In genomic region chr12:113188349-113189055, GRCm38 (mm10) we compare ENCODE assay signal across 10 mouse cellular contexts. TPM values are rescaled to one million over a fixed set of nuclear protein-coding genes. Genes with fewer than 3 reads are reported as not detected.
A peak's percentile ranks its signal among the peaks of the same experiment; 100 is the strongest.
DNase-seq lines count a peak whose midpoint lies in the region; ATAC-seq and TF ChIP-seq lines count a peak whose summit lies in the region.
"Had no signal": no experiment of that assay in that cellular context is flagged by ENCODE, and none has a peak within 500 bp of the region (broad histone marks: within the 10 kb centered on the region; RNA-seq: fewer than 3 reads in every experiment).

No protein-coding gene starts in this region.

- ATAC-seq in forebrain, embryonic 13.5 days = peak; percentile 1; the same call in 1 of the 2 replicates
- ATAC-seq in limb, embryonic 14.5 days (ENCODE audit: low FRiP score, low read depth) = no peak

- peak overlapping the region; percentile 91 for H3K4me2 ChIP-seq in forebrain, embryonic 13.5 days
- H3K4me2 ChIP-seq in limb, embryonic 14.5 days (replicated peaks; ENCODE audit: low read depth, low read length, severe bottlenecking) = peak overlapping the region; percentile 84; the same call in 1 of the 2 replicates

- H3K4me1 ChIP-seq in heart, embryonic 10.5 days = peaks cover 30% of the 10 kb centered on the region
- H3K4me1 ChIP-seq in heart, adult 2 months (ENCODE audit: control insufficient read depth, insufficient read depth, low read length) = no peaks in the 10 kb centered on the region
- peaks cover 30% of the 10 kb centered on the region for H3K4me1 ChIP-seq in forebrain, embryonic 13.5 days
- peaks cover 19% of the 10 kb centered on the region for H3K4me1 ChIP-seq in limb, embryonic 14.5 days (ENCODE audit: control insufficient read depth, insufficient read depth, low read length)

- H3K9ac ChIP-seq in heart, adult 2 months (ENCODE audit: low read depth, low read length) = no peak overlapping the region
- H3K9ac ChIP-seq in forebrain, embryonic 13.5 days = 0 out of 2 replicates have a peak overlapping the region, but pooled peaks have one; percentile 88
- H3K9ac ChIP-seq in limb, embryonic 14.5 days (ENCODE audit: low read depth, low read length, severe bottlenecking) = no peak overlapping the region

- H3K36me3 ChIP-seq in heart, embryonic 10.5 days = no peaks in the 10 kb centered on the region
- no peaks in the 10 kb centered on the region for H3K36me3 ChIP-seq in heart, adult 2 months (ENCODE audit: control insufficient read depth, insufficient read depth, low read length)
- peaks cover 53% of the 10 kb centered on the region for H3K36me3 ChIP-seq in forebrain, embryonic 13.5 days (ENCODE audit: poor library complexity, severe bottlenecking)
- peaks cover 27% of the 10 kb centered on the region for H3K36me3 ChIP-seq in limb, embryonic 14.5 days (ENCODE audit: control insufficient read depth, insufficient read depth, low read length)

- no peaks in the 10 kb centered on the region for H3K79me2 ChIP-seq in heart, adult 2 months (replicated peaks; ENCODE audit: control insufficient read depth, insufficient read depth, low read length)

- DNase-seq in heart, embryonic 10.5 days (ENCODE audit: low spot score) = no peak
- DNase-seq in heart, adult 2 months = no peak
- peak; percentile 27 for DNase-seq in ES-CJ7 (ENCODE audit: low read depth, low spot score)
- DNase-seq in limb, embryonic 14.5 days (ENCODE audit: low spot score) = no peak
- DNase-seq in natural killer cell, adult 2 months (ENCODE audit: low spot score in 2 of 2) = no peak
- no peak for DNase-seq in thymus, postnatal 0 days (ENCODE audit: low spot score)
- DNase-seq in adrenal gland, adult 8-10 months = no peak

- TF ChIP-seq EP300 in heart, adult 2 months (IDR thresholded peaks at IDR 0.05; ENCODE audit: insufficient read depth, low read depth, low read length) = no peak

- TF ChIP-seq CTCF in heart, adult 2 months (IDR thresholded peaks at IDR 0.05) = no peak

- no peak for TF ChIP-seq POLR2A in heart, adult 2 months (IDR thresholded peaks at IDR 0.05; ENCODE audit: insufficient read depth, low read depth, low read length)
- no peak for TF ChIP-seq POLR2A in limb, embryonic 14.5 days (IDR thresholded peaks at IDR 0.05; ENCODE audit: borderline replicate concordance, extremely low read depth, insufficient read depth, insufficient read length)

- WGBS in heart, embryonic 10.5 days = 78% methylated on average over 51 of the region's 51 CpGs
- WGBS in heart, adult 2 months = 84% methylated on average over 51 of the region's 51 CpGs
- WGBS in forebrain, embryonic 13.5 days = 93% methylated on average over 51 of the region's 51 CpGs
- 89% methylated on average over 51 of the region's 51 CpGs for WGBS in limb, embryonic 14.5 days

- H3K27ac ChIP-seq in heart, embryonic 10.5 days = no peak overlapping the region
- H3K27ac ChIP-seq in heart, adult 2 months = no peak overlapping the region
- H3K27ac ChIP-seq in forebrain, embryonic 13.5 days = no peak overlapping the region
- H3K27ac ChIP-seq in limb, embryonic 14.5 days (replicated peaks; ENCODE audit: low read depth, low read length) = no peak overlapping the region

- H3K27me3 ChIP-seq in heart, embryonic 10.5 days (ENCODE audit: insufficient read depth, poor library complexity, severe bottlenecking) = peaks cover 67% of the 10 kb centered on the region
- H3K27me3 ChIP-seq in heart, adult 2 months (ENCODE audit: control insufficient read depth, insufficient read depth, low read length) = peaks cover 15% of the 10 kb centered on the region
- no peaks in the 10 kb centered on the region for H3K27me3 ChIP-seq in forebrain, embryonic 13.5 days
- H3K27me3 ChIP-seq in limb, embryonic 14.5 days (ENCODE audit: control insufficient read depth, insufficient read depth, low read length) = 0 out of 2 replicates have a peak, but pooled peaks cover 5% of the 10 kb centered on the region

- peak overlapping the region; percentile 59 for H3K4me3 ChIP-seq in heart, embryonic 10.5 days
- H3K4me3 ChIP-seq in heart, adult 2 months = no peak overlapping the region
- peak overlapping the region; percentile 74 for H3K4me3 ChIP-seq in forebrain, embryonic 13.5 days
- H3K4me3 ChIP-seq in limb, embryonic 14.5 days (replicated peaks; ENCODE audit: low read length) = no peak overlapping the region
- H3K4me3 ChIP-seq: erythroblast, embryonic 14.5 days had no signal

- intact Hi-C loops in heart, adult 2 months (cut with DNase I) = no loop called here

- no peaks in the 10 kb centered on the region for H3K9me3 ChIP-seq in heart, embryonic 10.5 days
- H3K9me3 ChIP-seq in forebrain, embryonic 13.5 days (replicated peaks) = peaks cover 7% of the 10 kb centered on the region; the same call in 1 of the 2 replicates
- H3K9me3 ChIP-seq in limb, embryonic 14.5 days (ENCODE audit: control insufficient read depth, low read length) = no peaks in the 10 kb centered on the region

RNA-seq across cellular contexts. Expression of gene Tmem121, which starts 2.8 kb away (rescaled TPM):
- polyA plus RNA-seq in heart, embryonic 10.5 days (2016; fragmentation: Nextera tagmentation; extraction: Ambion mirVana) = 2.6 and 6.1 TPM in 2 replicates
- under 1 TPM in 1 of 2 experiments, not detected in 1; 0.18 TPM for total RNA-seq in heart, adult 2 months (2021)
- 0.41 TPM in 1 of 2 replicates, not detected in the other for polyA plus RNA-seq in heart, adult 2 months (2012; rRNA removed)
- 23.9 and 27.8 TPM in 2 replicates for polyA plus RNA-seq in forebrain, embryonic 13.5 days (2015; fragmentation: Nextera tagmentation; extraction: Ambion mirVana)
- polyA plus RNA-seq in limb, embryonic 14.5 days (2012; rRNA removed) = 29.6 and 43.4 TPM in 2 replicates
- 10.1 and 12.3 TPM in 2 replicates for polyA plus RNA-seq in limb, embryonic 14.5 days (2014; fragmentation: Nextera tagmentation; extraction: Ambion mirVana)
- 35.5 and 37.2 TPM in 2 replicates for polyA plus RNA-seq in thymus, postnatal 0 days (2015; fragmentation: Nextera tagmentation; extraction: Ambion mirVana)
- 10 to 100 TPM in 2 of 4 experiments, 1 to 10 TPM in 2; 5.1 to 13.1 (median 8.4) TPM for total RNA-seq in adrenal gland, adult 8-10 months (2022)
- polyA plus RNA-seq: activated CD4-positive, CD25-positive, alpha-beta regulatory T cell, adult 4 months; erythroblast, embryonic 14.5 days had no signal

RNA-seq across cellular contexts. Expression of gene Tedc1, which starts 32.3 kb away (rescaled TPM):
- 32.7 and 33.5 TPM in 2 replicates for polyA plus RNA-seq in heart, embryonic 10.5 days (2016; fragmentation: Nextera tagmentation; extraction: Ambion mirVana)
- total RNA-seq in heart, adult 2 months (2021) = under 1 TPM; 0.34 to 0.52 TPM
- 0.45 and 0.67 TPM in 2 replicates for polyA plus RNA-seq in heart, adult 2 months (2012; rRNA removed)
- polyA plus RNA-seq in forebrain, embryonic 13.5 days (2015; fragmentation: Nextera tagmentation; extraction: Ambion mirVana) = 32.2 and 41.2 TPM in 2 replicates
- polyA plus RNA-seq in limb, embryonic 14.5 days (2012; rRNA removed) = 30.8 and 36.8 TPM in 2 replicates
- polyA plus RNA-seq in limb, embryonic 14.5 days (2014; fragmentation: Nextera tagmentation; extraction: Ambion mirVana) = 19.5 and 22.6 TPM in 2 replicates
- 49.4 and 71.1 TPM in 2 replicates for polyA plus RNA-seq in thymus, postnatal 0 days (2015; fragmentation: Nextera tagmentation; extraction: Ambion mirVana)
- total RNA-seq in adrenal gland, adult 8-10 months (2022) = 1 to 10 TPM in 3 of 4 experiments, under 1 TPM in 1; 0.87 to 1.8 (median 1.5) TPM

RNA-seq across cellular contexts. Expression of gene Crip1, which starts 42.4 kb away (rescaled TPM):
- polyA plus RNA-seq in heart, embryonic 10.5 days (2016; fragmentation: Nextera tagmentation; extraction: Ambion mirVana) = 511 and 613 TPM in 2 replicates
- 100 to 1,000 TPM; 194 to 200 TPM for total RNA-seq in heart, adult 2 months (2021)
- 429 and 531 TPM in 2 replicates for polyA plus RNA-seq in heart, adult 2 months (2012; rRNA removed)
- polyA plus RNA-seq in forebrain, embryonic 13.5 days (2015; fragmentation: Nextera tagmentation; extraction: Ambion mirVana) = 35.9 and 40.0 TPM in 2 replicates
- 387 and 403 TPM in 2 replicates for polyA plus RNA-seq in limb, embryonic 14.5 days (2012; rRNA removed)
- polyA plus RNA-seq in limb, embryonic 14.5 days (2014; fragmentation: Nextera tagmentation; extraction: Ambion mirVana) = 344 and 469 TPM in 2 replicates
- polyA plus RNA-seq in thymus, postnatal 0 days (2015; fragmentation: Nextera tagmentation; extraction: Ambion mirVana) = 2,725 and 3,094 TPM in 2 replicates
- 10 to 100 TPM; 55.3 to 90.7 (median 59.7) TPM for total RNA-seq in adrenal gland, adult 8-10 months (2022)

RNA-seq across cellular contexts. Expression of gene Crip2, which starts 48.5 kb away (rescaled TPM):
- 956 and 1,505 TPM in 2 replicates for polyA plus RNA-seq in heart, embryonic 10.5 days (2016; fragmentation: Nextera tagmentation; extraction: Ambion mirVana)
- 1,000 to 10,000 TPM; 1,390 to 1,660 TPM for total RNA-seq in heart, adult 2 months (2021)
- polyA plus RNA-seq in heart, adult 2 months (2012; rRNA removed) = 3,159 and 3,188 TPM in 2 replicates
- 314 and 328 TPM in 2 replicates for polyA plus RNA-seq in forebrain, embryonic 13.5 days (2015; fragmentation: Nextera tagmentation; extraction: Ambion mirVana)
- polyA plus RNA-seq in limb, embryonic 14.5 days (2012; rRNA removed) = 91.4 and 102 TPM in 2 replicates
- polyA plus RNA-seq in limb, embryonic 14.5 days (2014; fragmentation: Nextera tagmentation; extraction: Ambion mirVana) = 89.9 and 99.1 TPM in 2 replicates
- polyA plus RNA-seq in thymus, postnatal 0 days (2015; fragmentation: Nextera tagmentation; extraction: Ambion mirVana) = 113 and 122 TPM in 2 replicates
- 10 to 100 TPM; 46.7 to 65.5 (median 58.4) TPM for total RNA-seq in adrenal gland, adult 8-10 months (2022)

Comparison
In these comparisons a context has a peak if more than half of its experiments do, and no peak if none do; other contexts are left out.
1. H3K4me3 ChIP-seq: peak in heart, embryonic 10.5 days (single experiment) and forebrain, embryonic 13.5 days (single experiment); none in heart, adult 2 months (single experiment) and limb, embryonic 14.5 days (single experiment).
2. RNA of gene Tedc1, which starts 32.3 kb away (polyA plus RNA-seq): 49.4 to 71.1 TPM in thymus, postnatal 0 days, 32.7 to 33.5 TPM in heart, embryonic 10.5 days, 32.2 to 41.2 TPM in forebrain, embryonic 13.5 days and 19.5 to 36.8 TPM in limb, embryonic 14.5 days; 0.45 to 0.67 TPM in heart, adult 2 months; every median in the first group is over 10 times any median in the second.